ENCODE assay signal across 28 mouse cellular contexts in the genomic region with DNA sequence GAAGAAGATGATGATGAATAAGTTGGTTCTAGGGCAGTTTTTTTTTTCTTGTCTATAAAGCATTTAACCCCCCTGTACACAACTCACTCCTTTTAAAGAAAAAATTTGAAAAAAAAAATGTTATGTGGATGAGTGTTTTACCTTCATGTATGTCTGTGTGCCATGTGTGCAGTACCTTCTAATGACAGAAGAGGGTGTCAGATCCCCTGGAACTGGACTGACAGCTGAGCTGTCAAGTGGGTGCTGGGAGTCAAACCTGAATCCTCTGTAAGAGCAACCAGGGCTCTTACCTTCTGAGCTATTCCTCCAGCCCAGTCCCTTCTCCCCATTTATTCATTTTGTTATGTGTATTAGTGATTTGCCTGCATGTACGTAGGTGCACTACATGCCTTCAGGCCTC. TPM values are rescaled to one million over a fixed set of nuclear protein-coding genes. Genes with fewer than 3 reads are reported as not detected.
DNase-seq lines count a peak whose midpoint lies in the region; ATAC-seq and TF ChIP-seq lines count a peak whose summit lies in the region.
"Had no signal": no experiment of that assay in that cellular context is flagged by ENCODE, and none has a peak within 500 bp of the region (broad histone marks: within the 10 kb centered on the region; RNA-seq: fewer than 3 reads in every experiment).

No protein-coding gene starts in this region.

- H3K4me3 ChIP-seq in E14TG2a.4 (replicated peaks; ENCODE audit: low read length) (no peak overlapping the region), ES-Bruce4 (ENCODE audit: low read depth, low read length) (no peak overlapping the region)
- H3K4me3 ChIP-seq: embryonic facial prominence, embryonic 15.5 days; forebrain, embryonic 15.5 days; heart, embryonic 13.5 days; hindbrain, embryonic 12.5 days had no signal

- no peaks in the 10 kb centered on the region for H3K9me3 ChIP-seq in E14TG2a.4 (ENCODE audit: low read length)
- no peaks in the 10 kb centered on the region for H3K9me3 ChIP-seq in ES-Bruce4 (replicated peaks; ENCODE audit: control insufficient read depth, insufficient read depth, low read length, poor library complexity, severe bottlenecking)
- H3K9me3 ChIP-seq: embryonic facial prominence, embryonic 15.5 days; forebrain, embryonic 15.5 days; heart, embryonic 13.5 days; hindbrain, embryonic 12.5 days had no signal

- no peak overlapping the region for H3K9ac ChIP-seq in ES-Bruce4 (ENCODE audit: low read depth, poor library complexity, severe bottlenecking)
- H3K9ac ChIP-seq: embryonic facial prominence, embryonic 15.5 days; forebrain, embryonic 15.5 days; heart, embryonic 13.5 days; hindbrain, embryonic 12.5 days had no signal

- intact Hi-C loops in left cerebral cortex, postnatal 10 days (cut with DNase I): no loop called here

- TF ChIP-seq CTCF in E14TG2a.4 (conservative IDR thresholded peaks at IDR 0.05; ENCODE audit: low read length) (peak; percentile 54), ES-Bruce4 (IDR thresholded peaks at IDR 0.05; ENCODE audit: low read depth, low read length) (peak; percentile 13)

- DNase-seq in MEL-GATA-1-ER (ENCODE audit: extremely low read depth, low read depth): peak; percentile 28
- DNase-seq in left cerebral cortex, postnatal 10 days (ENCODE audit: extremely low spot score in 1 of 2, low spot score in 2 of 2): no peak
- no peak for DNase-seq in layer of hippocampus, adult 8-10 months (ENCODE audit: low spot score in 2 of 2)
- DNase-seq in kidney, adult 11 months: no peak
- DNase-seq: adrenal gland, adult 8-10 months; cerebellum, adult 2 months; cerebellum, postnatal 10 days; embryo, embryonic 11 days; gastrocnemius, postnatal 36 days; heart, adult 11 months; heart, postnatal 4 days had no signal

- TF ChIP-seq POLR2A in ES-Bruce4 (IDR thresholded peaks at IDR 0.05; ENCODE audit: insufficient read depth, low read length): no peak

- H3K36me3 ChIP-seq in E14TG2a.4 (ENCODE audit: insufficient read depth, low read length) (no peaks in the 10 kb centered on the region), ES-Bruce4 (ENCODE audit: control insufficient read depth, insufficient read depth, low read length, poor library complexity, severe bottlenecking) (no peaks in the 10 kb centered on the region)
- H3K36me3 ChIP-seq: embryonic facial prominence, embryonic 15.5 days; forebrain, embryonic 15.5 days; G1E; heart, embryonic 13.5 days; hindbrain, embryonic 12.5 days had no signal

- H3K4me1 ChIP-seq in E14TG2a.4 (replicated peaks; ENCODE audit: low read depth, low read length): no peaks in the 10 kb centered on the region
- H3K4me1 ChIP-seq in ES-Bruce4 (ENCODE audit: control insufficient read depth, insufficient read depth, low read length): no peaks in the 10 kb centered on the region
- H3K4me1 ChIP-seq: embryonic facial prominence, embryonic 15.5 days; forebrain, embryonic 15.5 days; heart, embryonic 13.5 days; hindbrain, embryonic 12.5 days had no signal

- no peak overlapping the region for H3K27ac ChIP-seq in ES-Bruce4 (ENCODE audit: insufficient read depth, low read length)
- H3K27ac ChIP-seq: embryonic facial prominence, embryonic 15.5 days; forebrain, embryonic 15.5 days; heart, embryonic 13.5 days; hindbrain, embryonic 12.5 days had no signal

- H3K27me3 ChIP-seq in E14TG2a.4 (ENCODE audit: insufficient read depth, low read length) (no peaks in the 10 kb centered on the region), ES-Bruce4 (ENCODE audit: control insufficient read depth, insufficient read depth, low read length, poor library complexity, severe bottlenecking) (no peaks in the 10 kb centered on the region)
- H3K27me3 ChIP-seq: embryonic facial prominence, embryonic 15.5 days; forebrain, embryonic 15.5 days; heart, embryonic 13.5 days; hindbrain, embryonic 12.5 days; Patski had no signal

- ATAC-seq in erythroblast, adult 5-6 weeks (replicated peaks; ENCODE audit: low FRiP score, poor library complexity, severe bottlenecking): 0 out of 2 replicates have a peak, but pooled peaks have one; percentile 29
- ATAC-seq: CD4-positive, CD25-positive, alpha-beta regulatory T cell, adult 4 months; forebrain, embryonic 15.5 days; hindbrain, embryonic 16.5 days; inflammation-experienced regulatory T-cells, adult 6 months; intestine, postnatal 0 days; Patski had no signal

- TF ChIP-seq EP300 in ES-Bruce4 (IDR thresholded peaks at IDR 0.05; ENCODE audit: insufficient read depth, low read depth, low read length): no peak

RNA-seq across cellular contexts. Expression of gene Ctss, which starts 4.4 kb away (rescaled TPM):
- polyA plus RNA-seq in ES-Bruce4 (2011; ENCODE audit: insufficient read depth, insufficient read length, low read depth, missing spikeins): not detected in 2 replicates
- 96.5 and 125 TPM in 2 replicates for total RNA-seq in erythroblast, adult 5-6 weeks (2015; ENCODE audit: low replicate concordance)
- total RNA-seq in erythroblast, adult 5-6 weeks (2017; ENCODE audit: low replicate concordance): 142 and 143 TPM in 2 replicates
- total RNA-seq in left cerebral cortex, postnatal 10 days (2021): 10 to 100 TPM; 18.5 to 19.0 TPM
- total RNA-seq in layer of hippocampus, adult 8-10 months (2022): 100 to 1,000 TPM in 2 of 4 experiments, 10 to 100 TPM in 2; 61.9 to 591 (median 296) TPM
- polyA plus RNA-seq: G1E, Patski had no signal

RNA-seq across cellular contexts. Expression of gene Hormad1, which starts 28.5 kb away (rescaled TPM):
- polyA plus RNA-seq in ES-Bruce4 (2011; ENCODE audit: insufficient read depth, insufficient read length, low read depth, missing spikeins): 4.6 and 5.0 TPM in 2 replicates
- not detected in 2 replicates for total RNA-seq in erythroblast, adult 5-6 weeks (2015; ENCODE audit: low replicate concordance)
- not detected in 2 replicates for total RNA-seq in erythroblast, adult 5-6 weeks (2017; ENCODE audit: low replicate concordance)
- not detected for total RNA-seq in left cerebral cortex, postnatal 10 days (2021)
- not detected for total RNA-seq in layer of hippocampus, adult 8-10 months (2022)
- total RNA-seq: adrenal gland, adult 8-10 months; gastrocnemius, adult 8-10 months; gastrocnemius, postnatal 36 days; heart, postnatal 4 days had no signal
- polyA plus RNA-seq: CD4-positive, CD25-positive, alpha-beta regulatory T cell, adult 4 months; cerebellum, adult 2 months; embryonic facial prominence, embryonic 11.5 days; embryonic facial prominence, embryonic 15.5 days; forebrain, embryonic 11.5 days; forebrain, embryonic 15.5 days; G1E; heart, embryonic 13.5 days; heart, postnatal 0 days; hindbrain, embryonic 12.5 days; hindbrain, embryonic 16.5 days; inflammation-experienced regulatory T-cells, adult 6 months; intestine, postnatal 0 days; Patski had no signal

RNA-seq across cellular contexts. Expression of gene Ctsk, which starts 32.0 kb away (rescaled TPM):
- not detected in 2 replicates for polyA plus RNA-seq in ES-Bruce4 (2011; ENCODE audit: insufficient read depth, insufficient read length, low read depth, missing spikeins)
- total RNA-seq in erythroblast, adult 5-6 weeks (2015; ENCODE audit: low replicate concordance): 5.2 TPM in 1 of 2 replicates, not detected in the other
- 1.0 TPM in 1 of 2 replicates, not detected in the other for total RNA-seq in erythroblast, adult 5-6 weeks (2017; ENCODE audit: low replicate concordance)
- 10 to 100 TPM; 14.5 to 18.9 TPM for total RNA-seq in left cerebral cortex, postnatal 10 days (2021)
- total RNA-seq in layer of hippocampus, adult 8-10 months (2022): 1 to 10 TPM; 1.9 to 3.2 (median 2.8) TPM
- polyA plus RNA-seq: G1E had no signal

RNA-seq across cellular contexts. Expression of gene Golph3l, which starts 57.7 kb away (rescaled TPM):
- polyA plus RNA-seq in ES-Bruce4 (2011; ENCODE audit: insufficient read depth, insufficient read length, low read depth, missing spikeins): 39.0 and 40.7 TPM in 2 replicates
- 73.8 and 84.0 TPM in 2 replicates for total RNA-seq in erythroblast, adult 5-6 weeks (2015; ENCODE audit: low replicate concordance)
- 115 and 116 TPM in 2 replicates for total RNA-seq in erythroblast, adult 5-6 weeks (2017; ENCODE audit: low replicate concordance)
- total RNA-seq in left cerebral cortex, postnatal 10 days (2021): 10 to 100 TPM; 16.3 to 19.5 TPM
- 10 to 100 TPM; 20.3 to 27.0 (median 21.9) TPM for total RNA-seq in layer of hippocampus, adult 8-10 months (2022)
